Mouse (Mus musculus): Measurements from ENCODE around the gene Olfr91.

The Olfr91 gene

GRCm38 (mm10) chr17:37061435-37061834 is 36.6 kb downstream of the Olfr91 start:
- no peak for DNase-seq (ENCODE audit: low spot score in 2 of 2)

DNA sequence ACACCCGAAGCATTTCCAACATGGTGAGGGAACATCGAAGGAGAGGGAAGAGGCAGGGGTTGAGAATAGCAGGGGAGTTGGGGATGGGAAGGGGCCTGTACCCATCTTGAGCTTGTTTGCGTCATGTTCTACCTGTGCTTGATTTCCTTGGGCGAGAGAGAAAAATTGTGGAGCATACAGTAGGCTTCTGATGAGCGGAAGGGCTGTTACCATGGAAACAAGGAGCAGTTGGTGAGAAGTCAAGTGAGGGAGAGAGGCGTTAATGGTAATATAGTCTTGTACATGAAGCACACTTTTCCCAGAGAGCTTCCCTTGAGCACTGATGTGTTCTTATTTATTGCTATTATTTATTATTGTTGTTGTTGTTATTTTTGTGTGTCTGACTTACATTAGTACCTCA is 41.1 kb downstream of the Olfr91 start:
- no peak for DNase-seq (ENCODE audit: low spot score in 2 of 2)

DNA sequence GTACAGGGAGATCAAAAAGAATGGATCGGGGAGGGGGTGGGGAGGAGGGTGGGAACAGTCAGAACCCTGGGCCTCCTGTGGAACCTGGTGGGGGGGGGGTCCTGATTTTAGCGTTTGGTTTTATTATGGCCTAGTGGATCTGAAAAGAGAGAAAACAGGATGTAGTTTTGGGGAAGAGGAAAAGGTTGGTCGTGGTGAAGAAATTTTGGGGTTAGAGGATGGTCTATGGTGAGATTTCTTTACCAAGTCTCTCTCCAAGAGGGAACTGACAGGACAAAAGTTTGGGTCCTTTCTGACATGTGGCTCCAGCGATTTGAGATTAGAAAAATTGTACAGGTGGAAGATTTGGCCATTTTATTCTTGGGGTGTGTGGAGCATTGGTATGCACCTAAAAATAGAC is 46.3 kb downstream of the Olfr91 start:
- DNase-seq (ENCODE audit: low spot score in 2 of 2): no peak

GRCm38 (mm10) chr17:37050876-37051275 is 47.2 kb downstream of the Olfr91 start:
- DNase-seq (ENCODE audit: low spot score in 2 of 2): no peak

- no peak for DNase-seq (ENCODE audit: low spot score in 2 of 2)
These were observed 47.7 kb downstream of the Olfr91 start for GRCm38 (mm10) chr17:37050399-37050798.

GRCm38 (mm10) chr17:37049570-37050310 is 48.3 kb downstream of the Olfr91 start:
- no peak for DNase-seq (ENCODE audit: low spot score in 2 of 2)

GRCm38 (mm10) chr17:37048383-37048782 is 49.7 kb downstream of the Olfr91 start:
- no peak for DNase-seq (ENCODE audit: low spot score in 2 of 2)

GRCm38 (mm10) chr17:37047981-37048380 is 50.1 kb downstream of the Olfr91 start:
- DNase-seq (ENCODE audit: low spot score in 2 of 2): no peak

GRCm38 (mm10) chr17:37047332-37047976 is 50.6 kb downstream of the Olfr91 start:
- DNase-seq (ENCODE audit: low spot score in 2 of 2): no peak

DNA sequence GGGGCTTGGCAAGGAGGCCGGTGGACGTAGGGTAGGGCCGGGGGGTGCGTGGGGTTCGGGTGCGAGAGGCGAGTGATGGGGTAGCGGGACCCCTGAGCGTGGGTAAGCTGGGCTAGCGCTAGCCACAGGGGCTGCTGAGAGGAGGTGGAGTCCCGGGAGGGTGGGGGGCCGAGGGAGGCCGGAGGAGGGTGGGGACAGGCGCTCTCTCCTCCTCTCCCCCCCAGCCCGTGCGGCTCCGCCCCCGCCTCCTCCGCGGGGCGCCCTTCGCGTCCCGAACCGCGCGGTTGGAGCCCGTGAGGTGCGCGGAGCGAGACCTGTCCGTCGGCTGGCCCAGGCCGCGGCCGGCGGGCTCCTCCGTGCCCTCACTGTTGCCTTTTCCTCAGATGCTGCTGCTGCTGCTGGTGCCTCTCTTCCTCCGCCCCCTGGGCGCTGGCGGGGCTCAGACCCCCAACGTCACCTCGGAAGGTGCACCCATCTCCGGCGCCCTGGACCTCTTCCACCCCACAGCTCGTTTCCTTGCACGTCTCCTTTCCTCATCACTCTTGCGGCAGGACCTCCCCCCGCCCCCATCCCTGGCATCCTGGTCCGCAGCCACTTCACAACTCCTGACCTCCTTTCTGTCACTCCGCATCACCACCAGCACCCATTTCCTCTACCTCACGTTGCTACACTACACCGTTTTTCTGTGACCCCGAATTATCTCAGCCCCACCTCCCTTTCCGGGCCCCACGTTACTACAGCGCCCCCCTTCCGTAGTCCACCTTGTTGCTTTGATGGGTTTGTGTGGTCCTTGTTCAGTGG is 51.6 kb downstream of the Olfr91 start:
- no peak for DNase-seq (ENCODE audit: low spot score in 2 of 2)

DNA sequence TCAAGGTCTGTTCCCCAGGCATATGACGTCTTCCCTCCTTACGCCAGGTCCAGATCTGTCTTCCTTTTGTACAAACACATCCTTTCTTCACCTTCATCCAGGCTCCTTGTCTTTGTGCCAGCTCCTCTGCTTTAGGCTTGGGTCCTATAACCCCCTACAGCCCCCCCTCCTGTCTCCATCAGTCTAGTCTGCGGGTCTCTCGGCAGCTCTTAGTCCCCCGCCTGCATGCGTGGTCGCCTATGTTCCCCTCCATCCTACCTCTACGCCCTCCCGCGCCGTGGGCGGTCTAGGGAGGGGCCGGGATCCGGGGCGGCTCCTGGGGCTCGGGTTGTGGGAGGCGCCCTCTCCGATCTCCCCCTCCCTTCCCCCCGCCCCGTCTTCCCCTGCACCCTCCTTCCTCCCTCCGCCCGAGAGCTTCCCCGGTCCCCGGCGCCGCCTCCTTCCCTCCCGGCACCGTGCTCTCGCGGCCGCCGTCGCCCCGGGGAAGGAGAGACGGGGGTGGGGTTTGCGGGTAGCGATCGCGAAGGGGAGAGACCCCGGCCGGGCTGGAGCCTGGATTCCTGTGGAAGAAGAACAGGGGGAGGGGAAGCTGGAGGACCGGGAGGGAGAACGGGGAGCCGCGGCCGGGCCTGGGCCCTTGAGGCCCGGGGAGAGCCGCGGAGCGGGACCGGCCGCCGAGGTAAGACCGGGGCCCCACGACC is 52.3 kb downstream of the Olfr91 start, which contains the start of gene Gabbr1:
Gene Gabbr1, plus strand, starts transcription at position 356 of the 701 bp plus-strand sequence.
- DNase-seq (ENCODE audit: low spot score in 2 of 2): peak in 1 of 2 experiments; percentile 15

DNA sequence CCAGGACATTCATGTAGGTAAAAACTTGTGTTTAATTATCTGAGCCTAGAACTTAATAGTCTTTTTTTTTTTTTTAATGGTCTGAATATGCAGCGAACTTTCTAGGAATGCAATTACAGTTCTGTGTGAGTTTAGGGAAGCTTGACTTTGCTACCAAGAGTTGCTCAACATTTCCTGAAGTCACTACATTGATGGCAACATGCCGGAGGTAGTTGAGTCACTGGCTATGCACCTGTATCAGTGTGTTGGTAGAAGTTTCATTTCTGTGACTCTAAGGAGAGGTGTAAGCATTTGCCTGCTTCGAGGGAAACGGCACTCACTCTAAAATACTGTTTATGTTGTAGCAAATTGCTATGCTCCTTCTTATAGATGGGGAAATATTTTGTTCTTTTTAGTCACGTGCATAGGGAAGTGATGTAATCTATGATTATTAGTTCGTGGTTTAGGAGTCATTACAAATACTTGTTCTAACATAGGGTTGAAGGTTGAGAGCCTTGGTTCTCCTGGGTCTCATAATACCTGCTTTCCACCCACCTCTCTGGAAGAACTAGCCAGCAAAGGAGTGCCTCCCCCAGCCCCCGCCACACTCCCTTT is 53.3 kb downstream of the Olfr91 start:
- no peak for DNase-seq (ENCODE audit: low spot score in 2 of 2)
